26 mouse cellular contexts compared by ENCODE assay signal in the genomic region with DNA sequence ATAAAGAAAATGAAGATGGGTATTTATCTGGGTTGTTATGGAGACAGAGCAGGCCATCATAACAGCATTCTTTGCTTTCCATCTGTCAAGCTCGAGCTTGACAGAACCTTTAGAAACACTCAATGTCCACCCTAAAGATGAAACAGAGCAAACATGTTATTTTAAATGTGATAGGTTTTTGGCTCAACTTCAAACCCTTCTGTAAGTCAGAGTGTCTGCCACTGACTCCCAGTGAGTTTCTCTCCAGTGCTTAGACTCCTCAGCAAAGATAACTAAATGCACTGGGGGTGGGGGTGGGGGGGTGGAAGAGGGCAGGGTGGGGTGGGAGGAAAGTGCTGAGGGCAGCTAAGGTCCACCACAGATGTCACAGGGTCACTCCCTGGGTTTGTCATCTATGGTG. TPM values are rescaled to one million over a fixed set of nuclear protein-coding genes. Genes with fewer than 3 reads are reported as not detected.
DNase-seq lines count a peak whose midpoint lies in the region; ATAC-seq and TF ChIP-seq lines count a peak whose summit lies in the region.
"Had no signal": no experiment of that assay in that cellular context is flagged by ENCODE, and none has a peak within 500 bp of the region (broad histone marks: within the 10 kb centered on the region; RNA-seq: fewer than 3 reads in every experiment).

No protein-coding gene starts in this region.

- H3K27ac ChIP-seq in lung, embryonic 14.5 days (ENCODE audit: low read depth) = peak overlapping the region; percentile 56; the same call in 1 of the 2 replicates
- no peak overlapping the region for H3K27ac ChIP-seq in lung, postnatal 0 days (ENCODE audit: low read length)
- H3K27ac ChIP-seq in neural tube, embryonic 13.5 days (replicated peaks) = 0 out of 2 replicates have a peak overlapping the region, but pooled peaks have one; percentile 9
- H3K27ac ChIP-seq: embryonic facial prominence, embryonic 10.5 days; embryonic facial prominence, embryonic 13.5 days; forebrain, embryonic 12.5 days; forebrain, embryonic 15.5 days; hindbrain, embryonic 12.5 days; hindbrain, embryonic 15.5 days had no signal

- ATAC-seq in lung, embryonic 14.5 days (ENCODE audit: insufficient read depth) = peak; percentile 73
- peak; percentile 55 for ATAC-seq in lung, postnatal 0 days
- ATAC-seq in neural tube, embryonic 13.5 days (ENCODE audit: low read depth) = no peak
- ATAC-seq: CD4-positive, CD25-positive, alpha-beta regulatory T cell, adult 4 months; forebrain, embryonic 15.5 days had no signal

- no peak overlapping the region for H3K9ac ChIP-seq in lung, embryonic 14.5 days
- no peak overlapping the region for H3K9ac ChIP-seq in lung, postnatal 0 days (replicated peaks; ENCODE audit: low read depth)
- no peak overlapping the region for H3K9ac ChIP-seq in neural tube, embryonic 13.5 days
- H3K9ac ChIP-seq: embryonic facial prominence, embryonic 13.5 days; forebrain, embryonic 12.5 days; forebrain, embryonic 15.5 days; heart, embryonic 12.5 days; hindbrain, embryonic 12.5 days; hindbrain, embryonic 15.5 days had no signal

- H3K36me3 ChIP-seq in lung, embryonic 14.5 days (ENCODE audit: insufficient read depth) = peaks cover 32% of the 10 kb centered on the region
- no peaks in the 10 kb centered on the region for H3K36me3 ChIP-seq in lung, postnatal 0 days (ENCODE audit: insufficient read depth, low read length)
- peaks cover 56% of the 10 kb centered on the region for H3K36me3 ChIP-seq in neural tube, embryonic 13.5 days

- H3K9me3 ChIP-seq in lung, embryonic 14.5 days (ENCODE audit: low read depth, low read length) = no peaks in the 10 kb centered on the region
- no peaks in the 10 kb centered on the region for H3K9me3 ChIP-seq in lung, postnatal 0 days (ENCODE audit: low read length)
- no peaks in the 10 kb centered on the region for H3K9me3 ChIP-seq in neural tube, embryonic 13.5 days
- H3K9me3 ChIP-seq: embryonic facial prominence, embryonic 10.5 days; embryonic facial prominence, embryonic 13.5 days; forebrain, embryonic 12.5 days; forebrain, embryonic 15.5 days; heart, embryonic 12.5 days; hindbrain, embryonic 12.5 days; hindbrain, embryonic 15.5 days had no signal

- no peaks in the 10 kb centered on the region for H3K27me3 ChIP-seq in lung, embryonic 14.5 days (ENCODE audit: insufficient read depth, low read length)
- H3K27me3 ChIP-seq in lung, postnatal 0 days (replicated peaks; ENCODE audit: insufficient read depth, low read length) = no peaks in the 10 kb centered on the region
- H3K27me3 ChIP-seq in neural tube, embryonic 13.5 days = no peaks in the 10 kb centered on the region
- H3K27me3 ChIP-seq: embryonic facial prominence, embryonic 13.5 days; forebrain, embryonic 12.5 days; forebrain, embryonic 15.5 days; heart, embryonic 12.5 days; hindbrain, embryonic 12.5 days; hindbrain, embryonic 15.5 days had no signal

- 35% methylated on average over 1 of the region's 1 CpGs for WGBS in lung, embryonic 14.5 days
- 43% methylated on average over 1 of the region's 1 CpGs for WGBS in lung, postnatal 0 days
- 85% methylated on average over 1 of the region's 1 CpGs for WGBS in neural tube, embryonic 13.5 days

- DNase-seq in lung, embryonic 14.5 days = peak; percentile 83
- DNase-seq in lung, adult 18-20 months = no peak
- peak; percentile 55 for DNase-seq in lung, postnatal 0 days (ENCODE audit: low spot score)
- DNase-seq in lung, postnatal 36 days = no peak
- no peak for DNase-seq in neural tube, embryonic 10.5 days (ENCODE audit: extremely low spot score, low spot score)
- peak; percentile 29 for DNase-seq in lung, postnatal 25 days (ENCODE audit: low spot score)
- DNase-seq: adrenal gland, adult 2 months; adrenal gland, postnatal 14 days; cerebellum, adult 11-12 months; cerebellum, adult 8-10 months; cerebellum, postnatal 10 days; cerebellum, postnatal 36 days; embryo, embryonic 11 days; gastrocnemius, postnatal 25 days; heart, adult 18-20 months; heart, postnatal 14 days had no signal

- no peak overlapping the region for H3K4me3 ChIP-seq in lung, embryonic 14.5 days (ENCODE audit: low read depth, low read length)
- no peak overlapping the region for H3K4me3 ChIP-seq in lung, postnatal 0 days (ENCODE audit: low read depth, low read length)
- H3K4me3 ChIP-seq in neural tube, embryonic 13.5 days = no peak overlapping the region
- H3K4me3 ChIP-seq: embryonic facial prominence, embryonic 10.5 days; embryonic facial prominence, embryonic 13.5 days; erythroblast, embryonic 14.5 days; forebrain, embryonic 12.5 days; forebrain, embryonic 15.5 days; heart, embryonic 12.5 days; hindbrain, embryonic 12.5 days; hindbrain, embryonic 15.5 days had no signal

- no peak for TF ChIP-seq CTCF in lung, embryonic 14.5 days (IDR thresholded peaks at IDR 0.05; ENCODE audit: low read depth)
- no peak for TF ChIP-seq CTCF in lung, postnatal 0 days (IDR thresholded peaks at IDR 0.05)

- H3K4me1 ChIP-seq in lung, embryonic 14.5 days (ENCODE audit: insufficient read depth) = 0 out of 2 replicates have a peak, but pooled peaks cover 6% of the 10 kb centered on the region
- no peaks in the 10 kb centered on the region for H3K4me1 ChIP-seq in lung, postnatal 0 days (ENCODE audit: insufficient read depth, low read depth, low read length)
- H3K4me1 ChIP-seq in neural tube, embryonic 13.5 days (replicated peaks) = peaks cover 39% of the 10 kb centered on the region
- H3K4me1 ChIP-seq: forebrain, embryonic 12.5 days; hindbrain, embryonic 12.5 days had no signal

- TF ChIP-seq EP300 in lung, postnatal 0 days (IDR thresholded peaks at IDR 0.05) = no peak

- no peak overlapping the region for H3K4me2 ChIP-seq in lung, embryonic 14.5 days
- no peak overlapping the region for H3K4me2 ChIP-seq in lung, postnatal 0 days (replicated peaks; ENCODE audit: low read depth, low read length)
- H3K4me2 ChIP-seq in neural tube, embryonic 13.5 days = no peak overlapping the region
- H3K4me2 ChIP-seq: embryonic facial prominence, embryonic 13.5 days; forebrain, embryonic 12.5 days; forebrain, embryonic 15.5 days; heart, embryonic 12.5 days; hindbrain, embryonic 12.5 days; hindbrain, embryonic 15.5 days had no signal

RNA-seq across cellular contexts. Expression of gene Mkrn1, which starts 56.4 kb away (rescaled TPM):
- 59.6 and 61.2 TPM in 2 replicates for polyA plus RNA-seq in lung, embryonic 14.5 days (2014; fragmentation: Nextera tagmentation; extraction: Ambion mirVana)
- 125 and 127 TPM in 2 replicates for polyA plus RNA-seq in lung, postnatal 0 days (2015; fragmentation: Nextera tagmentation; extraction: Ambion mirVana)
- polyA plus RNA-seq in neural tube, embryonic 13.5 days (2015; fragmentation: Nextera tagmentation; extraction: Ambion mirVana) = 215 and 237 TPM in 2 replicates

Comparison
In these comparisons a context has a peak if more than half of its experiments do, and no peak if none do; other contexts are left out.
1. DNase-seq: peak in lung, embryonic 14.5 days (single experiment), lung, postnatal 0 days (single experiment) and lung, postnatal 25 days (single experiment); none in lung, adult 18-20 months (0 of 2), lung, postnatal 36 days (single experiment) and neural tube, embryonic 10.5 days (single experiment).